Mouse (Mus musculus) yolk sac, embryonic 10.5 days (tissue): ENCODE measurements around the gene Slc45a2.
A peak's percentile ranks its signal among the peaks of the same experiment; 100 is the strongest.

Experiments
- DNase-seq: peaks from one replicate; pipeline ENCODE4 v3.0.0-alpha.2; 2017; ENCODE audit warnings: low spot score

Slc45a2 gene

GRCm38 (mm10) chr15:11066299-11066698, 65.8 kb downstream of the Slc45a2 start:
- DNase-seq = peak; percentile 6

- no peak for DNase-seq
Measured at GRCm38 (mm10) chr15:11067891-11068290, 67.4 kb downstream of the Slc45a2 start.

- DNase-seq = no peak
Measured at GRCm38 (mm10) chr15:11075726-11076361, 75.3 kb downstream of the Slc45a2 start.
